Mouse (Mus musculus): ENCODE measurements around the gene Tedc2.

- TF ChIP-seq POLR2A (IDR thresholded peaks at IDR 0.05; ENCODE audit: insufficient read length, low read depth) (no peak), MYOD1 (IDR thresholded peaks at IDR 0.05; ENCODE audit: control insufficient read depth in 1 of 3, insufficient read length in 2 of 3, low read depth in 2 of 3) (peak in 1 of 3 experiments; percentile 10), POLR2AphosphoS2 (IDR thresholded peaks at IDR 0.05; ENCODE audit: insufficient read length, low read depth) (no peak), MAX (IDR thresholded peaks at IDR 0.05; ENCODE audit: low read depth) (no peak), USF1 (IDR thresholded peaks at IDR 0.05; ENCODE audit: low read depth) (no peak), E2F4 (IDR thresholded peaks at IDR 0.05; ENCODE audit: insufficient read depth) (no peak), MYOG (IDR thresholded peaks at IDR 0.05; ENCODE audit: control insufficient read depth in 1 of 3, insufficient read depth in 1 of 3, insufficient read length in 2 of 3, low read depth in 2 of 3) (peak in 1 of 3 experiments; percentile 15), SRF (IDR thresholded peaks at IDR 0.05; ENCODE audit: control insufficient read depth, insufficient read length, low read depth) (no peak)
These were observed 4.1 kb upstream of the Tedc2 start for GRCm38 (mm10) chr17:24224741-24225140.
